Mouse (Mus musculus): ENCODE measurements around the gene Sirt6.
"Not testable (repeated sequence)": the region's sequence is repeated elsewhere in the genome, so short reads cannot be mapped to it uniquely, and the experiment has no call there.

The Sirt6 gene

GRCm38 (mm10) chr10:81626994-81627835, at the start of gene Sirt6:
TSS of gene Sirt6 (minus strand) at chr10:81627797.
- DNase-seq (ENCODE audit: low spot score) = peak; percentile 95

- DNase-seq (ENCODE audit: low spot score) = no peak
Observed at GRCm38 (mm10) chr10:81656174-81656573, 28.6 kb upstream of the Sirt6 start.

- DNase-seq (ENCODE audit: low spot score) = no peak
Observed at GRCm38 (mm10) chr10:81655178-81655577, 27.6 kb upstream of the Sirt6 start.

- peak; percentile 90 for DNase-seq (ENCODE audit: low spot score)
Observed at GRCm38 (mm10) chr10:81648803-81649775, 21.5 kb upstream of the Sirt6 start, which contains the start of gene Gm10778. TSS of gene Gm10778 (plus strand) at chr10:81649059.

- no peak for DNase-seq (ENCODE audit: low spot score)
Observed at GRCm38 (mm10) chr10:81646015-81646555, 18.5 kb upstream of the Sirt6 start.

GRCm38 (mm10) chr10:81645391-81645790, 17.8 kb upstream of the Sirt6 start:
- DNase-seq (ENCODE audit: low spot score) = no peak

GRCm38 (mm10) chr10:81644716-81645115, 17.1 kb upstream of the Sirt6 start:
- DNase-seq (ENCODE audit: low spot score) = no peak

GRCm38 (mm10) chr10:81644162-81644561, 16.6 kb upstream of the Sirt6 start:
- no peak for DNase-seq (ENCODE audit: low spot score)

GRCm38 (mm10) chr10:81643449-81644055, 16.0 kb upstream of the Sirt6 start:
- peak; percentile 94 for DNase-seq (ENCODE audit: low spot score)

- DNase-seq (ENCODE audit: low spot score) = no peak
Observed at GRCm38 (mm10) chr10:81642648-81643448, 15.3 kb upstream of the Sirt6 start.

- DNase-seq (ENCODE audit: low spot score) = no peak
Observed at GRCm38 (mm10) chr10:81641978-81642647, 14.5 kb upstream of the Sirt6 start.

GRCm38 (mm10) chr10:81641566-81641965, 14.0 kb upstream of the Sirt6 start:
- DNase-seq (ENCODE audit: low spot score) = no peak

GRCm38 (mm10) chr10:81640825-81641224, 13.2 kb upstream of the Sirt6 start:
- not testable (repeated sequence) for DNase-seq (ENCODE audit: low spot score)

GRCm38 (mm10) chr10:81638101-81638500, 10.5 kb upstream of the Sirt6 start:
- DNase-seq (ENCODE audit: low spot score) = no peak

- no peak for DNase-seq (ENCODE audit: low spot score)
Observed at GRCm38 (mm10) chr10:81636338-81636737, 8.7 kb upstream of the Sirt6 start.

- peak; percentile 90 for DNase-seq (ENCODE audit: low spot score)
Observed at GRCm38 (mm10) chr10:81633253-81634099, 5.9 kb upstream of the Sirt6 start.

GRCm38 (mm10) chr10:81628390-81628789, 793 bp upstream of the Sirt6 start, which contains the start of gene Ankrd24:
TSS of gene Ankrd24 (plus strand) at chr10:81628540.
- no peak for DNase-seq (ENCODE audit: low spot score)

GRCm38 (mm10) chr10:81627836-81628220, 231 bp upstream of the Sirt6 start:
- DNase-seq (ENCODE audit: low spot score) = no peak

All from yolk sac, embryonic 10.5 days (tissue).